Mouse (Mus musculus) cerebellum, adult 2 months (tissue): Measurements from ENCODE around the gene Comp.

ENCODE experiments used
- CTCF ChIP-seq: fragments of 200-500 bp; IDR thresholded peaks from 2 replicates; pipeline ENCODE4 v1.5.1; 2011; ENCODE audit warnings: low read depth, mild to moderate bottlenecking, control low read depth, low read length, moderate library complexity, borderline replicate concordance; ENCODE audit not compliant: insufficient read depth
- POLR2A ChIP-seq: fragments of 200-500 bp; IDR thresholded peaks from 2 replicates; pipeline ENCODE4 v1.6.1; 2011; ENCODE audit warnings: low read length, control low read depth, borderline replicate concordance; ENCODE audit not compliant: insufficient read depth

- TF ChIP-seq CTCF: no peak
- no peak for TF ChIP-seq POLR2A
Observed at GRCm38 (mm10) chr8:70393087-70393486, 19.7 kb downstream of the Comp start.
